Mouse (Mus musculus) forebrain, embryonic 16.5 days (tissue): ENCODE measurements at regions not wholly inside any gene's neighbourhood (a gene's known extent, or its start where the extent isn't known, plus 50 kb on each side); places are given as distances from the start of the nearest gene placed in this dataset.
"Not testable (repeated sequence)": the region's sequence is repeated elsewhere in the genome, so short reads cannot be mapped to it uniquely, and the experiment has no call there.

Experiments
- ATAC-seq: fragments of 200-750 bp; cut with Nextera tagmentation; 2 replicates; pipeline ENCODE4 v1.8.0; 2017; ENCODE audit warnings: mild to moderate bottlenecking, moderate library complexity
- H3K27ac ChIP-seq: fragments of 300-500 bp; sonication (generic); 2 replicates; pipeline ENCODE4 v1.5.1; 2014; ENCODE audit warnings: low read length, control low read depth
- H3K27me3 ChIP-seq: fragments of 300-500 bp; sonication (generic); replicated peaks from 2 replicates; pipeline ENCODE4 v1.6.1; 2014; ENCODE audit warnings: low read length; ENCODE audit not compliant: control insufficient read depth, insufficient read depth
- H3K36me3 ChIP-seq: fragments of 300-500 bp; sonication (generic); 2 replicates; pipeline ENCODE4 v1.6.1; 2014; ENCODE audit not compliant: control insufficient read depth, insufficient read depth
- H3K4me1 ChIP-seq: fragments of 300-500 bp; sonication (generic); replicated peaks from 2 replicates; pipeline ENCODE4 v1.6.1; 2014; ENCODE audit warnings: low read length; ENCODE audit not compliant: control insufficient read depth, insufficient read depth
- H3K4me2 ChIP-seq: fragments of 300-500 bp; sonication (generic); 2 replicates; pipeline ENCODE4 v1.6.1; 2014; ENCODE audit warnings: mild to moderate bottlenecking, low read length, control low read depth
- H3K4me3 ChIP-seq: fragments of 300-500 bp; sonication (generic); replicated peaks from 2 replicates; pipeline ENCODE4 v1.5.1; 2014; ENCODE audit warnings: mild to moderate bottlenecking, low read length, control low read depth
- H3K9ac ChIP-seq: fragments of 300-500 bp; sonication (generic); replicated peaks from 2 replicates; pipeline ENCODE4 v1.6.1; 2014; ENCODE audit warnings: low read depth, low read length, control low read depth
- H3K9me3 ChIP-seq: fragments of 300-500 bp; sonication (generic); 2 replicates; pipeline ENCODE4 v1.6.1; 2016; ENCODE audit warnings: low read length; ENCODE audit not compliant: control insufficient read depth
- WGBS: fragments of 180-500 bp; shearing (Covaris S2); extraction: QIAGEN DNeasy Blood & Tissue Kit; methylation state at CpG from one replicate; pipeline ENCODE4 v1.1.7; 2014; 5-methylcytosine and 5-hydroxymethylcytosine counted together

GRCm38 (mm10) chr14:102161291-102162284 lies 431.8 kb downstream of the Lmo7 start:
- H3K4me1 ChIP-seq: no peaks in the 10 kb centered on the region
- WGBS: 88% methylated on average over 3 of the region's 3 CpGs

DNA sequence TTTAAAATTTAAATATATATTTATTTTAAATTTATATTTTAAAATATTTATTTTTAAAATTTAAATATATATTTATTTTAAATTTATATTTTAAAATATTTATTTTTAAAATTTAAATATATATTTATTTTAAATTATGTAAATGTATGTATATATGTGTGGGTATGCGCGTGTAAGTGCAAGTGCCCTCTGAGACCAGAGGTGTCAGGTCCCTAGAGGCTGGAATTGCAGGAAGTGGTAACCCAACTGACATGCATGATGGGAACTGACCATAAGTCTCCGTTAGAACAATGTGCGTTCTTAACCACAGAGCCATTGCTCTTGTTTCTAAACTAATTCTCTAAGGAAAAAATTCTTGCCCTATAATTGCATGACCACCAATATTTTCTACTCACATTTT lies 420.7 kb downstream of the Lmo7 start:
- not testable (repeated sequence) for ATAC-seq, H3K4me1 ChIP-seq
- WGBS: 96% methylated on average over 4 of the region's 4 CpGs

More at GRCm38 (mm10) chr14:102161291-102162284, 431.8 kb downstream of the Lmo7 start:
- Histone ChIP-seq H3K27ac (no peak overlapping the region), H3K36me3 (no peaks in the 10 kb centered on the region), H3K27me3 (no peaks in the 10 kb centered on the region), H3K9ac (no peak overlapping the region), H3K4me2 (no peak overlapping the region), H3K9me3 (no peaks in the 10 kb centered on the region), H3K4me3 (no peak overlapping the region)
- no peak for ATAC-seq

DNA sequence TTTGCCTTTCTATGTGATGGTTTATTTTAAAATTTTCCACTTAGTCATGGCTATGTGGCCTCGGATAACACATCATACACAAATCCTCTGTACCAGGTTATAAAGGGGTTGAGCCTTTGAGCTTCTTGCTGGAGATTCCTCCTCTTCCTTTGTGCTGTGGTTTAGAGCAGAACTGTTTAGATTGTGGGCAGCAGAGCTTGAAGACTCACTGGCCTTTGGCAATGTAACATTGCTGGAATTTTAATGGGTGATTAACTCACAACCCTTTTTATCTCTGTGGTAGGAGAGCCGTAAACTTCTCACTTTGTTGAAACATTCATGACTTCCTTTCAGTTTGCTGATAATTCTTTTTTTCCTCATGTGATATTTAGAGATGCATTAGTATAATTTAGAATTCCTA lies 413.0 kb downstream of the Lmo7 start:
- no peak for ATAC-seq
- Histone ChIP-seq H3K9ac (no peak overlapping the region), H3K27me3 (no peaks in the 10 kb centered on the region), H3K36me3 (no peaks in the 10 kb centered on the region), H3K9me3 (no peaks in the 10 kb centered on the region), H3K4me3 (no peak overlapping the region), H3K27ac (no peak overlapping the region), H3K4me1 (no peaks in the 10 kb centered on the region), H3K4me2 (no peak overlapping the region)
- 24% methylated on average over 2 of the region's 2 CpGs for WGBS

More for the DNA sequence above, 420.7 kb downstream of the Lmo7 start:
- not testable (repeated sequence) for H3K9ac ChIP-seq, H3K4me3 ChIP-seq, H3K27me3 ChIP-seq, H3K9me3 ChIP-seq, H3K36me3 ChIP-seq, H3K27ac ChIP-seq, H3K4me2 ChIP-seq

GRCm38 (mm10) chr14:102138936-102139335 lies 409.2 kb downstream of the Lmo7 start:
- no peak for ATAC-seq

GRCm38 (mm10) chr14:102118166-102118565 lies 388.4 kb downstream of the Lmo7 start:
- no peaks in the 10 kb centered on the region for H3K27me3 ChIP-seq
- WGBS: 75% methylated on average over 3 of the region's 3 CpGs
- no peak overlapping the region for H3K9ac ChIP-seq
- no peak overlapping the region for H3K4me2 ChIP-seq
- H3K4me1 ChIP-seq: no peaks in the 10 kb centered on the region
- H3K27ac ChIP-seq: no peak overlapping the region
- no peaks in the 10 kb centered on the region for H3K9me3 ChIP-seq
- H3K4me3 ChIP-seq: no peak overlapping the region
- no peaks in the 10 kb centered on the region for H3K36me3 ChIP-seq
- ATAC-seq: no peak

More at GRCm38 (mm10) chr14:102138936-102139335, 409.2 kb downstream of the Lmo7 start:
- Histone ChIP-seq H3K4me1 (no peaks in the 10 kb centered on the region), H3K9me3 (no peaks in the 10 kb centered on the region), H3K36me3 (no peaks in the 10 kb centered on the region), H3K4me2 (no peak overlapping the region), H3K9ac (no peak overlapping the region), H3K27me3 (no peaks in the 10 kb centered on the region), H3K4me3 (no peak overlapping the region), H3K27ac (no peak overlapping the region)
- 90% methylated on average over 1 of the region's 1 CpGs for WGBS

DNA sequence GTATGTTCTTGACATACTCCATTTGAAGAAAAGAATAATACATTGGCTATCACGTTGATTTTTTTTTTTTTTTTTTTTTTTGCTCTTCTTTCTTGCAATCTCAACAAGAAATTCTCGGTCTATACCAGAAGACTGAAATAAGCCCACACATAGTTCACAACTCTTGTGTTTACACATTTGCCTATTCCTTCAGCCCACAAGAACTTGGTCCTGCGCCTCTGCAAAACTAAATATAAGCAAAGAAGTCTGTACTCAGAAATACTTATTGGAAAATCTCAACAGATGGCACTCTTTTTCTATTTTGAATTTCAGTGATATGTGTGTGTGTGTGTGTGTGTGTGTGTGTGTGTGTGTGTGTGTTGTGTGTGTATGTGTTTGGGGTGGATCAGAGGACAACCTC lies 376.4 kb downstream of the Lmo7 start:
- WGBS: 81% methylated on average over 3 of the region's 3 CpGs
- Histone ChIP-seq H3K9ac (no peak overlapping the region), H3K36me3 (no peaks in the 10 kb centered on the region), H3K4me1 (no peaks in the 10 kb centered on the region), H3K27me3 (no peaks in the 10 kb centered on the region), H3K4me3 (no peak overlapping the region), H3K27ac (no peak overlapping the region), H3K9me3 (no peaks in the 10 kb centered on the region), H3K4me2 (no peak overlapping the region)
- no peak for ATAC-seq

DNA sequence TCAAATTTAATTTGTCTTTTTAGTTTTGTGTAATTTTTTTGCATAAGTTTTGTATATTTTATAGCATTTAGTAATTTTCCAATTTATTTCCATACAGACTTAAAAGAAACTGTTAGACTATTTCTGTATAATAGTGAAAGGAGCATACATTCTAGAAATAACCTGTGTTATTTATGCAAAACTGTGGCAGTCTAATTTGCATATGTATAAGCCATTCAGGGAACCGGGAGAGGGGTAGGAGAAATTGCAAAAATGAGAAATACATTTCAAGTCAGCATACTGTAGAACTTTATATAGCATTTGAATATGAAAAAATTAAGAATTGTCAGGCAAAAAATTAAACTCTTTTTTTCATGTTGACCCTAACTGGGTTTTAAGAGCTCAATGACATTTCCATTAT lies 364.3 kb downstream of the Lmo7 start:
- no peaks in the 10 kb centered on the region for H3K9me3 ChIP-seq
- peak; percentile 52; the same call in 1 of the 2 replicates for ATAC-seq
- no peak overlapping the region for H3K4me3 ChIP-seq
- H3K36me3 ChIP-seq: no peaks in the 10 kb centered on the region
- H3K9ac ChIP-seq: no peak overlapping the region
- no peak overlapping the region for H3K4me2 ChIP-seq
- no peaks in the 10 kb centered on the region for H3K27me3 ChIP-seq
- H3K4me1 ChIP-seq: no peaks in the 10 kb centered on the region
- 18% methylated on average over 1 of the region's 1 CpGs for WGBS
- H3K27ac ChIP-seq: no peak overlapping the region

DNA sequence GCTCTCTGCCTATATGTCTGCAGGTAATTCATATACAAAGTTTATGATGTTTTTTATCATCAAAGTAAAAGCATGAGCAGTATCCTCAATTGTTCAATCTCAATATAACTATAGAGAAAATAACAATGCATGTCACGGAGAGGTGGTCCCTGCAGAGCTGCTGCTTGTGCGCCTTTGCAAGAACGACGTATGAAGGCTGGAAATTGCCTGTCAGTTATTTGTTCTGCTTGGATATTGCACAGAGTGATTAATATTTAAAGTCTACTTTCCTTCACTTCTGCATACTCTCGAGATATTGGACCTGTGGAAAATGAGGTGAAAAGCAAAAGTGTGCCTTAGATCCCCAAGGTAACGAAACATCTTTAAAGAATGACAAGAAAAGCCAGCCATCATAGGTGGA lies 362.8 kb downstream of the Lmo7 start:
- Histone ChIP-seq H3K4me2 (no peak overlapping the region), H3K27ac (no peak overlapping the region), H3K9me3 (no peaks in the 10 kb centered on the region), H3K4me3 (no peak overlapping the region), H3K36me3 (no peaks in the 10 kb centered on the region), H3K9ac (no peak overlapping the region), H3K4me1 (no peaks in the 10 kb centered on the region), H3K27me3 (no peaks in the 10 kb centered on the region)
- no peak for ATAC-seq
- 64% methylated on average over 6 of the region's 6 CpGs for WGBS

- Histone ChIP-seq H3K4me2 (no peak overlapping the region), H3K9me3 (no peaks in the 10 kb centered on the region), H3K9ac (no peak overlapping the region), H3K4me1 (no peaks in the 10 kb centered on the region), H3K27me3 (no peaks in the 10 kb centered on the region), H3K27ac (no peak overlapping the region), H3K4me3 (no peak overlapping the region), H3K36me3 (no peaks in the 10 kb centered on the region)
- ATAC-seq: no peak
- WGBS: 6% methylated on average over 2 of the region's 3 CpGs
Observed at GRCm38 (mm10) chr14:102048932-102049331, 319.2 kb downstream of the Lmo7 start.
